Mouse (Mus musculus): Measurements from ENCODE around the gene P2rx3. TPM values are rescaled to one million over a fixed set of nuclear protein-coding genes. Genes with fewer than 3 reads are reported as not detected.

P2rx3 gene
- total RNA-seq (2014; rRNA removed) = 1.2 TPM in 1 of 2 replicates, not detected in the other
- polyA plus RNA-seq (2015; fragmentation: Nextera tagmentation; extraction: Ambion mirVana) = 0.35 and 0.41 TPM in 2 replicates

- H3K4me2 ChIP-seq (ENCODE audit: low read depth) = peak within 1 kb of the TSS; percentile 84
- ATAC-seq (peak; percentile 99), DNase-seq (peak; percentile 98)
- H3K36me3 ChIP-seq (ENCODE audit: insufficient read depth) = peaks cover 31% of the 10 kb centered on the region
- peak within 1 kb of the TSS; percentile 88 for H3K4me3 ChIP-seq (ENCODE audit: low read depth, low read length)
- no peaks in the 10 kb centered on the region for H3K9me3 ChIP-seq (ENCODE audit: low read length)
- peaks cover 16% of the 10 kb centered on the region for H3K4me1 ChIP-seq (ENCODE audit: insufficient read depth)
- peak; percentile 32 for TF ChIP-seq CTCF (IDR thresholded peaks at IDR 0.05; ENCODE audit: low read depth)
- H3K9ac ChIP-seq = peak within 1 kb of the TSS; percentile 94
- no peaks in the 10 kb centered on the region for H3K27me3 ChIP-seq (ENCODE audit: insufficient read depth, low read length)
- 3% methylated on average over 66 of the region's 66 CpGs for WGBS
- peak within 1 kb of the TSS; percentile 82 for H3K27ac ChIP-seq (ENCODE audit: low read depth, low read length)
Observed at GRCm38 (mm10) chr2:85037047-85038026, at the start of gene P2rx3, which contains the start of gene Ssrp1. Gene P2rx3, minus strand, starts transcription at chr2:85037462. Gene Ssrp1, plus strand, starts transcription at chr2:85037234.

- no peak overlapping the region for H3K4me2 ChIP-seq (ENCODE audit: low read depth)
- no peaks in the 10 kb centered on the region for H3K4me1 ChIP-seq (ENCODE audit: insufficient read depth)
- WGBS = 94% methylated on average over 5 of the region's 5 CpGs
- no peak for ATAC-seq
- no peaks in the 10 kb centered on the region for H3K9me3 ChIP-seq (ENCODE audit: low read length)
- no peak for DNase-seq
- H3K36me3 ChIP-seq (ENCODE audit: insufficient read depth) = peaks cover 31% of the 10 kb centered on the region
- TF ChIP-seq CTCF (IDR thresholded peaks at IDR 0.05; ENCODE audit: low read depth) = no peak
- no peak overlapping the region for H3K9ac ChIP-seq
- no peaks in the 10 kb centered on the region for H3K27me3 ChIP-seq (ENCODE audit: insufficient read depth, low read length)
- H3K27ac ChIP-seq (ENCODE audit: low read depth, low read length) = no peak overlapping the region
- no peak overlapping the region for H3K4me3 ChIP-seq (ENCODE audit: low read depth, low read length)
Observed at GRCm38 (mm10) chr2:85073751-85074150, 36.5 kb upstream of the P2rx3 start.

DNA sequence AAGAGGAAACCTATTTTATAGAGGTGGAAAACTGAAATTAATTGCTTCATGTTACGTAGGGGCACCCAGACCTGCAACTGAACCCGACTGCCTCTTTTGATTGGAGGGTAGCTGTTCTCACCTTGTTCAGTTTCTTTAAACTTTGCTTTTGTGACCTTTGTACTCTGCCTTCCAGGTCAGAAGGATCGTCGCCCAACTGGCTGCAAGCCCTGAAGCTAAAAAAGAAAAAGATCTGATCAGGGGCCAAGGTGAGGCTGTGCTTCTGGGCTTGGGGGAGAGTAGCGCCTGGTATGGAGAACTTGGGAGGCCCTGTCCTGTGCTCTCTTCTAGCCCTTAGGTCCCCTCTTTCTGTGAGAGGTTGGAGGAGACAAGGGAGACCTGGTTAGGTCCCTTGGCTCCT, 34.7 kb upstream of the P2rx3 start:
- DNase-seq (no peak), ATAC-seq (no peak)
- 91% methylated on average over 5 of the region's 5 CpGs for WGBS
- Histone ChIP-seq H3K9me3 (ENCODE audit: low read length) (no peaks in the 10 kb centered on the region), H3K4me2 (ENCODE audit: low read depth) (no peak overlapping the region), H3K4me3 (ENCODE audit: low read depth, low read length) (no peak overlapping the region), H3K27me3 (ENCODE audit: insufficient read depth, low read length) (no peaks in the 10 kb centered on the region), H3K4me1 (ENCODE audit: insufficient read depth) (no peaks in the 10 kb centered on the region), H3K9ac (no peak overlapping the region), H3K36me3 (ENCODE audit: insufficient read depth) (peaks cover 31% of the 10 kb centered on the region), H3K27ac (ENCODE audit: low read depth, low read length) (no peak overlapping the region)
- TF ChIP-seq CTCF (IDR thresholded peaks at IDR 0.05; ENCODE audit: low read depth) = no peak

GRCm38 (mm10) chr2:85070086-85070485, 32.8 kb upstream of the P2rx3 start:
- no peaks in the 10 kb centered on the region for H3K27me3 ChIP-seq (ENCODE audit: insufficient read depth, low read length)
- H3K9me3 ChIP-seq (ENCODE audit: low read length) = no peaks in the 10 kb centered on the region
- DNase-seq (no peak), ATAC-seq (no peak)
- peaks cover 31% of the 10 kb centered on the region for H3K36me3 ChIP-seq (ENCODE audit: insufficient read depth)
- H3K4me3 ChIP-seq (ENCODE audit: low read depth, low read length) = no peak overlapping the region
- no peak for TF ChIP-seq CTCF (IDR thresholded peaks at IDR 0.05; ENCODE audit: low read depth)
- 76% methylated on average over 15 of the region's 15 CpGs for WGBS
- no peak overlapping the region for H3K27ac ChIP-seq (ENCODE audit: low read depth, low read length)
- no peaks in the 10 kb centered on the region for H3K4me1 ChIP-seq (ENCODE audit: insufficient read depth)
- H3K4me2 ChIP-seq (ENCODE audit: low read depth) = no peak overlapping the region
- no peak overlapping the region for H3K9ac ChIP-seq

DNA sequence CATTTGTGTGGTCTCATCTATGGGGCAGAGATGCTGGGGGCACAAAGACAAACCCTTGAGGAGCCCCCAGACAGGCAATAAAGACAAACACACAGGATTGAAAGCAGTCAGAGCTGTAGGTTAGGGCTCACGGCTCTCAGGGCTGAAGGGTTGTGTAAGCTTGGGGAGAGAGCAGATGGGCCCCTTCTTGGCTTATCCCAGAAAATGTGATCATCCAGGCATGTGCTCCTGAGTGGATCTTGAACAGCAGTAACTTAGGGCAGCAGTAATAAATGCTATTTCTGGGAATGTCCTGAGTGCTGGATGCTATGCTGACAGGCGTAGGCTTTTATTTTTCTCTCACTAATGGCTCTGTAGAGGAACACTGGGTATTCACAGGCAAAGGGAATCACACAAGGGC, 31.4 kb upstream of the P2rx3 start:
- no peak overlapping the region for H3K9ac ChIP-seq
- no peak for ATAC-seq
- 77% methylated on average over 2 of the region's 2 CpGs for WGBS

GRCm38 (mm10) chr2:85067903-85068625, 30.8 kb upstream of the P2rx3 start:
- DNase-seq = no peak
- no peak for ATAC-seq
- Histone ChIP-seq H3K36me3 (ENCODE audit: insufficient read depth) (peaks cover 37% of the 10 kb centered on the region), H3K4me1 (ENCODE audit: insufficient read depth) (no peaks in the 10 kb centered on the region), H3K9ac (no peak overlapping the region), H3K27me3 (ENCODE audit: insufficient read depth, low read length) (no peaks in the 10 kb centered on the region), H3K9me3 (ENCODE audit: low read length) (no peaks in the 10 kb centered on the region), H3K4me3 (ENCODE audit: low read depth, low read length) (no peak overlapping the region), H3K27ac (ENCODE audit: low read depth, low read length) (no peak overlapping the region), H3K4me2 (ENCODE audit: low read depth) (no peak overlapping the region)
- TF ChIP-seq CTCF (IDR thresholded peaks at IDR 0.05; ENCODE audit: low read depth) = no peak
- 72% methylated on average over 10 of the region's 10 CpGs for WGBS

More for the DNA sequence above, 31.4 kb upstream of the P2rx3 start:
- H3K36me3 ChIP-seq (ENCODE audit: insufficient read depth) = peaks cover 33% of the 10 kb centered on the region
- no peaks in the 10 kb centered on the region for H3K9me3 ChIP-seq (ENCODE audit: low read length)
- H3K4me3 ChIP-seq (ENCODE audit: low read depth, low read length) = no peak overlapping the region
- no peak overlapping the region for H3K4me2 ChIP-seq (ENCODE audit: low read depth)
- H3K27ac ChIP-seq (ENCODE audit: low read depth, low read length) = no peak overlapping the region
- no peaks in the 10 kb centered on the region for H3K4me1 ChIP-seq (ENCODE audit: insufficient read depth)
- TF ChIP-seq CTCF (IDR thresholded peaks at IDR 0.05; ENCODE audit: low read depth) = no peak
- H3K27me3 ChIP-seq (ENCODE audit: insufficient read depth, low read length) = no peaks in the 10 kb centered on the region
- DNase-seq = no peak

All from forebrain, postnatal 0 days (tissue).